ENCODE assay signal across 10 mouse cellular contexts in the genomic region with DNA sequence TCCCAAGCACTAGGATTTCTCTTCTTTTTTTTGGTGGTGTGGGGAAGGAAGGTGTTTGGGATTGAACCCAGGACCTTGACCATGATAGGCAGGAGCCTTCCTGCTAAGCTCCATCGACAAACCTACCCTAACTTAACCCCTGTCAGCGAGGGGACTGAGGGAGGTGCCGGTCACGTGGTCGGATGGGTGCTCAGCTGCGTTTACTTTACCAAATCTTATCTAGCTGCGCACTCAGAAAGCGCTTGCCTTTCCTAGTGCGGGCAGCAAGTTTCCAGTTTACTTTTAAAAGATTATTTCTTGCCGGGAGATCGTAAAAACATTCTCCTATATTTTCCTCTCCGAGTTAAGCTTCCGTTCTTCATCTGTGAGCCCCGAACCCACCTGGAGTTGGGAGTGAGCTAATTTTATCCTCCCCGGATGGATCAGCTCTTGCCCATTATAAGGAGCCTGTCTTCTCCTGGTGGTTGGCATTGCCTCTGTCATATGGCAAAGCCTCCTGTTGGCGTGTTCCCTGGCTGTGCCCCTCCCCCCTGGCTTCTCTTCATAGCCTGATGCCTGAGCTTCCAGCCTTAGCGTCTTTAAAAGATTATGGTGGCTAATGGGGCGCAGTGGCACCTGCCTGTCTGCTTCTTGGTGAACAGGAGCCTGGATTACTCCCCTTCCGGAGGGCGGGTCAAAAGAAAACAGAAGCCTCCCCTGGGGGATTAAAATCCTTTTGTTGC. TPM values are rescaled to one million over a fixed set of nuclear protein-coding genes. Genes with fewer than 3 reads are reported as not detected.
DNase-seq lines count a peak whose midpoint lies in the region; ATAC-seq lines count a peak whose summit lies in the region.
"Had no signal": no experiment of that assay in that cellular context is flagged by ENCODE, and none has a peak within 500 bp of the region (broad histone marks: within the 10 kb centered on the region; RNA-seq: fewer than 3 reads in every experiment).

No protein-coding gene starts in this region.

- WGBS in neural tube, embryonic 15.5 days, result 34% methylated on average over 20 of the region's 20 CpGs

- H3K4me3 ChIP-seq in neural tube, embryonic 15.5 days (replicated peaks), result no peak overlapping the region
- H3K4me3 ChIP-seq: embryonic facial prominence, embryonic 12.5 days; myocyte had no signal

- H3K27ac ChIP-seq in neural tube, embryonic 15.5 days (replicated peaks), result no peak overlapping the region
- H3K27ac ChIP-seq: embryonic facial prominence, embryonic 12.5 days had no signal

- H3K9me3 ChIP-seq in neural tube, embryonic 15.5 days (replicated peaks), result no peaks in the 10 kb centered on the region
- H3K9me3 ChIP-seq: embryonic facial prominence, embryonic 12.5 days had no signal

- H3K4me2 ChIP-seq in neural tube, embryonic 15.5 days, result peak overlapping the region; percentile 34
- H3K4me2 ChIP-seq: embryonic facial prominence, embryonic 12.5 days had no signal

- no peaks in the 10 kb centered on the region for H3K36me3 ChIP-seq in neural tube, embryonic 15.5 days
- H3K36me3 ChIP-seq: embryonic facial prominence, embryonic 12.5 days had no signal

- DNase-seq in adrenal gland, postnatal 10 days, result peak; percentile 65
- DNase-seq in adrenal gland, adult 8-10 months, result no peak
- no peak for DNase-seq in neural tube, embryonic 10.5 days (ENCODE audit: extremely low spot score, low spot score)
- peak; percentile 65 to 76 for DNase-seq in heart, adult 18-20 months
- DNase-seq in kidney, postnatal 4 days, result peak; percentile 55 to 68
- peak; percentile 66 to 69 for DNase-seq in right cerebral cortex, postnatal 10 days (ENCODE audit: low spot score in 2 of 2)
- no peak for DNase-seq in gastrocnemius, adult 8-10 months (ENCODE audit: low spot score in 2 of 2)

- 0 out of 2 replicates have a peak overlapping the region, but pooled peaks have one; percentile 20 for H3K9ac ChIP-seq in neural tube, embryonic 15.5 days (replicated peaks)
- H3K9ac ChIP-seq: embryonic facial prominence, embryonic 12.5 days had no signal

- peaks cover 4% of the 10 kb centered on the region; the same call in 1 of the 2 replicates for H3K4me1 ChIP-seq in neural tube, embryonic 15.5 days

- no peaks in the 10 kb centered on the region for H3K27me3 ChIP-seq in neural tube, embryonic 15.5 days (replicated peaks)
- H3K27me3 ChIP-seq: embryonic facial prominence, embryonic 12.5 days had no signal

- ATAC-seq in neural tube, embryonic 15.5 days (ENCODE audit: low FRiP score), result no peak

RNA-seq across cellular contexts. Expression of a gene that starts 17.7 kb away (rescaled TPM):
- total RNA-seq in adrenal gland, postnatal 10 days (2021), result 100 to 1,000 TPM; 113 to 129 TPM
- 100 to 1,000 TPM; 153 to 192 (median 166) TPM for total RNA-seq in adrenal gland, adult 8-10 months (2022)
- polyA plus RNA-seq in neural tube, embryonic 15.5 days (2015; fragmentation: Nextera tagmentation; extraction: Ambion mirVana), result 5.6 and 6.2 TPM in 2 replicates
- total RNA-seq in heart, adult 18-20 months (2021), result 100 to 1,000 TPM; 103 to 114 TPM
- 10 to 100 TPM; 50.3 to 60.1 (median 56.7) TPM for total RNA-seq in gastrocnemius, adult 8-10 months (2022)

RNA-seq across cellular contexts. Expression of a gene that starts 35.2 kb away (rescaled TPM):
- total RNA-seq in adrenal gland, postnatal 10 days (2021), result 10 to 100 TPM; 13.2 to 17.1 TPM
- 10 to 100 TPM in 3 of 4 experiments, 1 to 10 TPM in 1; 7.1 to 20.3 (median 15.2) TPM for total RNA-seq in adrenal gland, adult 8-10 months (2022)
- polyA plus RNA-seq in neural tube, embryonic 15.5 days (2015; fragmentation: Nextera tagmentation; extraction: Ambion mirVana), result 4.5 and 7.7 TPM in 2 replicates
- total RNA-seq in heart, adult 18-20 months (2021), result 10 to 100 TPM in 1 of 2 experiments, 1 to 10 TPM in 1; 9.9 to 11.4 TPM
- 1 to 10 TPM; 1.7 to 2.7 (median 2.4) TPM for total RNA-seq in gastrocnemius, adult 8-10 months (2022)

RNA-seq across cellular contexts. Expression of a gene that starts 51.7 kb away (rescaled TPM):
- 10 to 100 TPM; 56.2 to 93.5 TPM for total RNA-seq in adrenal gland, postnatal 10 days (2021)
- total RNA-seq in adrenal gland, adult 8-10 months (2022), result 100 to 1,000 TPM in 3 of 4 experiments, 10 to 100 TPM in 1; 92.4 to 158 (median 132) TPM
- 25.5 and 26.9 TPM in 2 replicates for polyA plus RNA-seq in neural tube, embryonic 15.5 days (2015; fragmentation: Nextera tagmentation; extraction: Ambion mirVana)
- total RNA-seq in heart, adult 18-20 months (2021), result 10 to 100 TPM; 54.6 to 55.7 TPM
- total RNA-seq in gastrocnemius, adult 8-10 months (2022), result 100 to 1,000 TPM; 139 to 171 (median 148) TPM

Comparison
In these comparisons a context has a peak if more than half of its experiments do, and no peak if none do; other contexts are left out.
1. DNase-seq: peak in adrenal gland, postnatal 10 days (single experiment), heart, adult 18-20 months (2 of 2), kidney, postnatal 4 days (2 of 2) and right cerebral cortex, postnatal 10 days (2 of 2); none in adrenal gland, adult 8-10 months (single experiment), neural tube, embryonic 10.5 days (single experiment) and gastrocnemius, adult 8-10 months (0 of 2).